Mouse (Mus musculus) C2C12 (cell line): Measurements from ENCODE around the gene Rcan1.

Experiments
- CTCF ChIP-seq: IDR thresholded peaks from one replicate; pipeline ENCODE4 v1.5.1; 2011; ENCODE audit not compliant: control insufficient read depth, insufficient read depth, insufficient read length
- MAX ChIP-seq: IDR thresholded peaks from one replicate; pipeline ENCODE4 v1.6.1; 2011; ENCODE audit warnings: mild to moderate bottlenecking, control low read depth

GRCm38 (mm10) chr16:92428197-92428950 is 42.3 kb downstream of the Rcan1 start:
- TF ChIP-seq CTCF (no peak), MAX (no peak)
